Mouse (Mus musculus) stomach, embryonic 16.5 days (tissue): Measurements from ENCODE around the gene Pif1. TPM values are rescaled to one million over a fixed set of nuclear protein-coding genes. Genes with fewer than 3 reads are reported as not detected.
A peak's percentile ranks its signal among the peaks of the same experiment; 100 is the strongest.

Source experiments
- ATAC-seq: fragments of 200-750 bp; cut with Nextera tagmentation; 2 replicates; pipeline ENCODE4 v1.8.0; 2017; ENCODE audit warnings: moderate number of reproducible peaks, moderate TSS enrichment; ENCODE audit not compliant: insufficient read depth, low FRiP score
- H3K27ac ChIP-seq: fragments of 300-500 bp; sonication (generic); 2 replicates; pipeline ENCODE4 v1.5.1; 2014; ENCODE audit warnings: low read length
- H3K27me3 ChIP-seq: fragments of 300-500 bp; sonication (generic); 2 replicates; pipeline ENCODE4 v1.6.1; 2014; ENCODE audit warnings: low read length, control low read depth, mixed read lengths; ENCODE audit not compliant: control insufficient read depth, insufficient read depth
- H3K36me3 ChIP-seq: fragments of 300-500 bp; sonication (generic); 2 replicates; pipeline ENCODE4 v1.6.1; 2014; ENCODE audit warnings: low read length; ENCODE audit not compliant: control insufficient read depth, insufficient read depth
- H3K4me1 ChIP-seq: fragments of 300-500 bp; sonication (generic); 2 replicates; pipeline ENCODE4 v1.6.1; 2014; ENCODE audit warnings: low read length, control low read depth, mixed read lengths; ENCODE audit not compliant: control insufficient read depth, insufficient read depth
- H3K4me2 ChIP-seq: fragments of 300-500 bp; sonication (generic); 2 replicates; pipeline ENCODE4 v1.6.1; 2014; ENCODE audit warnings: low read depth, low read length, mixed read lengths
- H3K4me3 ChIP-seq: fragments of 300-500 bp; sonication (generic); replicated peaks from 2 replicates; pipeline ENCODE4 v1.5.1; 2014; ENCODE audit warnings: mild to moderate bottlenecking, low read length
- H3K9ac ChIP-seq: fragments of 300-500 bp; sonication (generic); 2 replicates; pipeline ENCODE4 v1.6.1; 2014; ENCODE audit warnings: low read length
- H3K9me3 ChIP-seq: fragments of 300-500 bp; sonication (generic); replicated peaks from 2 replicates; pipeline ENCODE4 v1.6.1; 2016; ENCODE audit warnings: low read length, control low read depth; ENCODE audit not compliant: control insufficient read depth
- WGBS: fragments of 180-500 bp; shearing (Covaris S2); extraction: QIAGEN DNeasy Blood & Tissue Kit; methylation state at CpG from one replicate; pipeline ENCODE4 v1.1.7; 2014; 5-methylcytosine and 5-hydroxymethylcytosine counted together
- polyA plus RNA-seq: library from polyadenylated mRNA; unstranded; fragments of >200 nt; fragmentation: Nextera tagmentation; extraction: Ambion mirVana; gene quantifications from 2 replicates; pipeline ENCODE4 v1.2.1, GENCODE M21; 2015

Gene Pif1
- polyA plus RNA-seq, 1 experiment from 2014 or later: 12.7 TPM

DNA sequence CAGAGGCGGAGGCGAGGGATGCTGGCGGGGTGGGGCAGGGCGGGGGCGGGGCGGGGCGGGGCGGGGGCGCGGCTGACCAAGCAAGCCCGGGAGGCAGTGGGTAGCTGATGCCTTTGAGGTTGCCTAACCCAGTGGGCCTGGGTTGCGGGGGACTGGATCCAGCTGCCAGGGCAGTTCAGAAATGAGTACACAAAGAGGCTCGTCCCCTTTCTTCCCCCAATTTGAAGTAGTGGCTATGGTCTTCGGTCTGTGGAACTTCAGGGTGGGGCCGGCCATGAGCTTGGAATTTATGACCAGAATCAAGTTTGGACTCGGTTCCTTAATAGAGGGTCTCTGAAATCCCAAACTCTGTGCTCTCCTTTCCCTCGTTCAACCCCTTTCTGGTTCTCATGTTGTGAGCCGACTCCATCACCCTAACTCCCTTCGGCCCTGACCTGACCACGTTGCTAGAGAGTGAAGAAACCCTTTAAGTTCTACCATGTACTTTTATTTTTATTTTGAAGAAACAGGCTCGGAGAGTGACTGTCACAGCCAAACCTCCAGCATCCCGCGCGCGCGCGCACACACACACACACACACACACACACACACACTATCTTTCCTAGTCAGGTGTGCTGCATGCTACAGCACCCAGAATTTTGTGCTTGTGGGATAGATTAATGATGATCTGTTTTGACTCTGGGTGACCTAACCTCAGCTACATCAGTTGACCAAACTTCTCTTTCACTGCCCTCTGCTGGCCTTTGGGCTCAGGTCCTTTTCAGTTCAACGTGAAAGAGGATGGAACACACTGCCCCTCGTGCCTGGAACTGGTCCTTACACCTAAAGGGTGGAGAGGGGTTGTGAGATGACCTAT lies 6.3 kb upstream of the Pif1 start:
- Histone ChIP-seq H3K4me3 (peak overlapping the region; percentile 66), H3K36me3 (no peaks in the 10 kb centered on the region), H3K4me1 (peaks cover 20% of the 10 kb centered on the region), H3K27ac (peak overlapping the region; percentile 87), H3K4me2 (peak overlapping the region; percentile 65), H3K27me3 (no peaks in the 10 kb centered on the region), H3K9me3 (no peaks in the 10 kb centered on the region), H3K9ac (peak overlapping the region; percentile 61; the same call in 1 of the 2 replicates)
- ATAC-seq: 0 out of 2 replicates have a peak, but pooled peaks have one; percentile 13
- WGBS: 4% methylated on average over 24 of the region's 29 CpGs

DNA sequence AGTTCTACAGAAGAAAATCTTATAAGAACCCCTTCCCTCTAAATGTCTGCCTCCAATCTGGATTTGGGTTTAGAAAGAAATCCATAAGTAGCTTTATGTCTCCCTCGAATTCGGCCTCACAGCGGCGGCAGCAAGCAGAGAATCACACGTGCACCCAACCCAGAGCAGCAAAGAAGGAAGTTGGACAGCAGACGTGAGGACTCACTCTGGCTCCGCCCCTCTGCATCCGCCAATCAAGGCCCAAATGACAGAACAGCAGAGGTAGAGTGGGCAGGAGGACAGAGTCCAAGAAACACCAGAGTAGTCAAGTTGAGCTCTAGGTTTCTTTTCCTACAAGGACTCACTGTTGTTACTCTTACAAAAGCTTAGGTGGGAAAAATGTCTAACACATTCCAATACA lies 3.9 kb upstream of the Pif1 start:
- Histone ChIP-seq H3K9me3 (no peaks in the 10 kb centered on the region), H3K27ac (no peak overlapping the region), H3K4me2 (no peak overlapping the region), H3K9ac (no peak overlapping the region), H3K36me3 (no peaks in the 10 kb centered on the region), H3K27me3 (no peaks in the 10 kb centered on the region), H3K4me1 (peaks cover 4% of the 10 kb centered on the region), H3K4me3 (no peak overlapping the region)
- ATAC-seq: no peak
- 16% methylated on average over 8 of the region's 8 CpGs for WGBS

DNA sequence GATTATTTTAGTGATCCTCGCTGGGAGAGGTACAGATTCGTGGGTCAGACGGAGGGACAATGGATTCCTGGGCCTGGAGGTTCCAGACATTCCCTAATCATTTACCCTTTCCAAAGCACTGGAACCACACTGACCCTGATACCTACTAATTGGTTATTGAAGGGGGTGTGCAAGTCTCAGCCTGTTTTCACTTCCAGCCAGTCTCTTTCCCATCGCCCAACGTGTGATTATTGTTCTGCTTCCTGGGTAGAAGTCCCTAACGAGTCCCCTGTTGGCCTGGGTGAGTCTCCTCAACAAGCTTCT lies 261 bp downstream of the Pif1 start:
- Histone ChIP-seq H3K4me1 (peaks cover 22% of the 10 kb centered on the region), H3K9me3 (no peaks in the 10 kb centered on the region), H3K9ac (peak overlapping the region; percentile 66), H3K4me3 (peak overlapping the region; percentile 58), H3K27me3 (no peaks in the 10 kb centered on the region), H3K27ac (no peak overlapping the region), H3K4me2 (peak overlapping the region; percentile 80), H3K36me3 (0 out of 2 replicates have a peak, but pooled peaks cover 3% of the 10 kb centered on the region)
- WGBS: 0% methylated on average over 6 of the region's 6 CpGs
- ATAC-seq: no peak

DNA sequence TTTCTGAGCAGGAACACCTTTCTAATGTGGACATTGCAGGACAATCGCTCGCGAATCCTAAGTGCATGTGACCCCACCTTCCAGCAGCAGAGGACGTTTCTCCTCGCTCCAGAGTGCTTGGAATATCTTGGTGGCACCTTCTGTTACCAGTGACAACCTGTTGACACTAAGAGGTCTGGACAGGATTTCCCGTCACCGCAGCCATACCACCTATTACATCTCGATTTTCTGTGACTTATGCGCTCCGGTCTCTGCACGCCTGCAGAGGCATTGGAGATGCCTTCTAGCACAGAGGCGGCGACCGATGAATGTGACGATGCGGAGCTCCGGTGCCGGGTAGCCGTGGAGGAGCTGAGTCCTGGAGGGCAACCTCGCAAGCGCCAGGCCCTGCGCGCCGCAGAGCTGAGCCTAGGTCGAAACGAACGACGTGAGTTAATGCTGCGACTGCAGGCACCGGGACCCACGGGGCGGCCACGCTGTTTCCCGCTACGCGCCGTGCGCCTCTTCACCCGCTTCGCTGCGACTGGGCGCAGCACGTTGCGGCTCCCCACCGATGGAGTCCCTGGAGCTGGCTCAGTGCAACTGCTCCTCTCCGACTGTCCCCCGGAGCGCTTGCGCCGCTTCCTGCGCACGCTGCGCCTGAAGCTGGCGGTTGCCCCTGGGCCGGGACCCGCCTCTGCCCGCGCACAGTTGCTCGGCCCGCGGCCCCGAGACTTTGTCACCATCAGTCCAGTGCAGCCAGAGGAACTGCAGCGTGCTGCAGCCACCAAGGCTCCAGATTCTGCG lies 806 bp downstream of the Pif1 start:
- H3K36me3 ChIP-seq: 0 out of 2 replicates have a peak, but pooled peaks cover 8% of the 10 kb centered on the region
- H3K27me3 ChIP-seq: no peaks in the 10 kb centered on the region
- peaks cover 22% of the 10 kb centered on the region for H3K4me1 ChIP-seq
- no peak overlapping the region for H3K27ac ChIP-seq
- WGBS: 0% methylated on average over 64 of the region's 64 CpGs
- H3K9ac ChIP-seq: peak overlapping the region; percentile 66
- no peaks in the 10 kb centered on the region for H3K9me3 ChIP-seq
- peak overlapping the region; percentile 80 for H3K4me2 ChIP-seq
- peak; percentile 14; the same call in 1 of the 2 replicates for ATAC-seq
- H3K4me3 ChIP-seq: peak overlapping the region; percentile 58

DNA sequence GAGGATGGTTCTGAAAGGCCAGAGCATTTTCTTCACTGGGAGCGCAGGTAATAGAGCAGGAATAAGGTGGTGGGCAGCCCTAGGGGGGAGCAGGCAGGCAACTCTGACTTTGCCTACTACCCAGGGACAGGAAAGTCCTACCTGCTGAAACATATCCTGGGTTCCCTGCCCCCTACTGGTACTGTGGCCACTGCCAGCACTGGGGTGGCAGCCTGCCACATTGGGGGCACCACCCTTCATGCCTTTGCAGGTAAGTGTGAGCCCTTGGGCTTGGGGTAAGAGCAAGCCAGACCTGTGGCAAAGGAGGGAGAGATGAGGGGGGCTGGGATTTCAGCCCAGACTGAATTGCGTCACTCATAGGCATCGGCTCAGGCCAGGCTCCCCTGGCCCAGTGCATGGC lies 2.1 kb downstream of the Pif1 start:
- Histone ChIP-seq H3K4me2 (peak overlapping the region; percentile 80), H3K9me3 (no peaks in the 10 kb centered on the region), H3K4me3 (peak overlapping the region; percentile 58), H3K27ac (no peak overlapping the region), H3K36me3 (peaks cover 15% of the 10 kb centered on the region; the same call in 1 of the 2 replicates), H3K4me1 (peaks cover 22% of the 10 kb centered on the region), H3K9ac (peak overlapping the region; percentile 66; the same call in 1 of the 2 replicates), H3K27me3 (no peaks in the 10 kb centered on the region)
- ATAC-seq: no peak
- 98% methylated on average over 3 of the region's 3 CpGs for WGBS

DNA sequence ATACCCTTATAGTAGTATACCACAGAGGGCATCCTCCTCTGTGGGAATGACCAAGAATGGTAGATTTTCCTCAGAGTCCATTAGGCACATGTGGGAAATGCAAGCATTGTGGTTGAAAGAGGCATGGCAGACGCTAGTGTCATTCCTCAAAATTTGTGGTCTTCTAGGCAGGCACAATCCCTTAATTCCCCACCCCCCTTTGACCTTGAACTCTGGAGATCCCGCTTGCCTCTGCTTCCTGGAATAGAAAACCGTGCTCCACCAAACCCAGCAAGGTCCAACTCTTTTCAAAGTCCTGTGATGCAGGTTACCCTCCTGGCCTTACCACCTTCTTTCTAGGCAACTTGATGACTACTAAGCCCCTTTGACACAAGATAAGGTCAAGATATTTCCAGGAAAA lies 5.8 kb downstream of the Pif1 start:
- H3K27ac ChIP-seq: no peak overlapping the region
- H3K4me1 ChIP-seq: peaks cover 23% of the 10 kb centered on the region
- ATAC-seq: no peak
- H3K27me3 ChIP-seq: no peaks in the 10 kb centered on the region
- no peak overlapping the region for H3K4me3 ChIP-seq
- no peaks in the 10 kb centered on the region for H3K9me3 ChIP-seq
- H3K9ac ChIP-seq: no peak overlapping the region
- H3K36me3 ChIP-seq: peaks cover 15% of the 10 kb centered on the region; the same call in 1 of the 2 replicates
- H3K4me2 ChIP-seq: no peak overlapping the region
- WGBS: 86% methylated on average over 3 of the region's 3 CpGs

DNA sequence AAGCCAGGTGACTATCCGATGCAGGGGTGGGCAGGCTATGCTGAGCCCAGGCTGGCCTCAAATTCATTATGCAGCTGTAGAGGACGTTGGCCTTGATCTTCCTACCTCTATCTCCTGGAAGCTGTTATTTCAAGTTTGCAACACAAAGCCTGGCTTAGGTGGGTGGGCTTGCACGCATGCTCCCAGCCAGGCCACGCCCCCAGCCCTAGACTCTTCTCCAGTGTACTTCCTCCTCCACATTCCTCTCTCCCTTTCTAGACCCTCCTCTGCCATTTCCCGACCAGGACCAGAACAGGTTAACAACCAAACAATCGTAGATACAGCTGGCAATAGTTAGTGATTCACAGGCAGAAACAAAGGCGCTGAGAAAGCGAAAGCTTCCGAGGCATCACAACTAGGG lies 6.6 kb downstream of the Pif1 start:
- WGBS: 85% methylated on average over 9 of the region's 9 CpGs

DNA sequence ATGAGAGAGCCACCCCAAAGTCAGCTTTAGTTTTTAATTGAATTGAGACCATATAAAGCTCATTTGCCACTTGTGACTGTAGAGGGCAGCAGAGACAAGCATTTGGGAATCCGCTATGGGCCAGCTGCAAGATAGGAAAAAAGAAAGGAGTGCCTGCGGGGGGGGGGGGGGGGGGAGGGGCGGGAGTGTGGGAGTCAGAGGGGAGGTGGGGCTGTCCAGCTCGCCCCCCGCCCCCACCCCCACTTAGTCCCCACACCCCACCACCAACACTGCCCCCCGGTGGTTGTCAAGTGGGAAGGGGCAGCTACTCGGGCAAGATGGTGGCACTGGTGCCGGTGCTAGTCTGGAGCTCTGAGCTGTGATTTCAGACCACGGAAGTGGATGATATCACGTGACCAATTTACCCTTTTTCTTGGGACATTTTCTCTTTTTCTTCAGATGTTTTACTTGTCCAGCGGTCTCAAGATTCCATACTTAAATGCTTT lies 11.8 kb downstream of the Pif1 start:
- Histone ChIP-seq H3K27me3 (no peaks in the 10 kb centered on the region), H3K4me1 (0 out of 2 replicates have a peak, but pooled peaks cover 5% of the 10 kb centered on the region), H3K4me2 (peak overlapping the region; percentile 32; the same call in 1 of the 2 replicates), H3K9ac (no peak overlapping the region), H3K27ac (no peak overlapping the region), H3K9me3 (no peaks in the 10 kb centered on the region), H3K36me3 (0 out of 2 replicates have a peak, but pooled peaks cover under 1% of the 10 kb centered on the region), H3K4me3 (peak overlapping the region; percentile 19)
- no peak for ATAC-seq
- WGBS: 47% methylated on average over 8 of the region's 11 CpGs

More for the DNA sequence above, 6.6 kb downstream of the Pif1 start:
- Histone ChIP-seq H3K27ac (no peak overlapping the region), H3K9me3 (no peaks in the 10 kb centered on the region), H3K36me3 (peaks cover 15% of the 10 kb centered on the region; the same call in 1 of the 2 replicates), H3K4me2 (no peak overlapping the region), H3K4me3 (no peak overlapping the region), H3K27me3 (no peaks in the 10 kb centered on the region), H3K9ac (no peak overlapping the region), H3K4me1 (peaks cover 18% of the 10 kb centered on the region)
- ATAC-seq: no peak

DNA sequence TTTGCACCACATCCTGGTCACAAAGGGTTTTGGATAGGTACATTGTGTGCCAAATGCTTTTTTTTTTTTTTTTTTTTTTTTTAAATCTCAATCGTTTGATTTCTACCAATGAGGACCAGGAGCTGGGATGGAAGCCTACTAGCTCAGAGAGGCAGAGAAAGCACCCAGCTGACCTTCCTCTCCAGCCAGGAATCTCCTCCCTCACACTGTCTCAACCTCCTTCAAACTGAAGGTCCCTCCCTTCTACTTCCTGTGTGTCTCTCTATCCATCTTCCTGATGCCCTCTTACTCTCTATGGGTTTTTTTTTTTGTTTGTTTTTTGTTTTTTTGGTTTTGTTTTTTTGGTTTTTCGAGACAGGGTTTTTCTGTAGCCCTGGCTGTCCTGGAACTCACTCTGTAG lies 14.0 kb downstream of the Pif1 start:
- H3K4me3 ChIP-seq: no peak overlapping the region
- 60% methylated on average over 2 of the region's 2 CpGs for WGBS

More for the DNA sequence above, 14.0 kb downstream of the Pif1 start:
- Histone ChIP-seq H3K4me2 (no peak overlapping the region), H3K27me3 (no peaks in the 10 kb centered on the region), H3K4me1 (no peaks in the 10 kb centered on the region), H3K36me3 (no peaks in the 10 kb centered on the region), H3K9ac (no peak overlapping the region), H3K27ac (no peak overlapping the region), H3K9me3 (no peaks in the 10 kb centered on the region)
- ATAC-seq: no peak
